Mouse (Mus musculus): ENCODE data around the gene Wbp2.

Gene Wbp2

DNA sequence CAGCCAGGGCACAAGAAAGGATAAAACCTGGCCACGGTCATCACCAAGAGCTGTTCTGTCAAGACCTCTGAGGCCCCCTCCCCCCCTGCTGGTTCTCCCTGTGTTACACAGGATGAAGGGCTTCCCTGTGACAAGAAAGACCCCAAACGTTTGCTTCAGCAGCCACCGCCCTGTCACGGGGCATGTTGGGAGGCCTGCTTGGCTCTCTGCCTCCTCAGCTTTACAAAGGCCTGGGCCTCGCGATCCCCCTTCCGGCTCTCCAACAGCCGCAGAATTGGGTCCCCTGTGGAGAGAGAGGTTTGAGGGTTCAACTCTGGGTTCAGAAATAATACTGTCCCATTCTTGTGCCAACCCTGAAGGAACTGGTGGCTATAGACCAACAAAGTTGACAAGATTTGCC lies 24.3 kb downstream of the Wbp2 start:
- DNase-seq (ENCODE audit: low read depth): no peak

DNA sequence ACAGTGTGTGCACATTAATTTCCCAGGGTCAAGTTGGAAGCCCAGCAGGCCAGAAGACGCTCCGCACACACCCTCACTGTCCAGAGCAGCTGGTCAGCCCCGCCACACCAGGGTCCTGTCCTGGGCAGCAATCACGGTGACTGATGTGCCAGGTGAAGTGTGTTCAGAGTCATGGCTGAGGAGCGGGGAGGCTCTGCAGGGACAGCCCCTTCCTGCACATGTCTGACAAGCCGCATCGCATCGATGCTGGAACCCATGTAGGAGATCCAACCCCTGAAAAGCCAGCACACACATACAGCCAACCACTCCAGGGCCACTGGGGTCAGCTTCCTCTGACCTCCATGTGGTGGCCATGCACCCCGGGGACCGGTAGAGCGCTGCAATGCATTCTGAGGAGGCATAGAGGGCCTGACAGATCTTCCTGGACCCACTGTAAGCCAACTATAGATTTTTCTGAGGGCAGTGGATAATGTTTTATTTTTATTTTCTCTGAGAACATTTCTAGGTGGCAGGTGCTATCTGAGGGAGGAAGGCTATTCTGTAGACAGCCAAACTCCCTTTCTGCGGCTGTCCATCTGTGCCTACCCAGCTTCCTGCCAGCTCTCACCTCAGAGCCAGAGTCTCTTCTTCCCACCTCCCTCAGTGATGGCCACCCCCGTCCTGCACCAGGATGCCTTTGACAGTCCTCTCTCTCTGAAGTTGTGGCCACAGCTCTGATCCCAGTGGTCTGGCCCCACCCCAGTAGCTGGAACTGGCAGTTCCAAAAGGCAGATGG lies 25.0 kb downstream of the Wbp2 start:
- no peak for DNase-seq (ENCODE audit: low read depth)

DNA sequence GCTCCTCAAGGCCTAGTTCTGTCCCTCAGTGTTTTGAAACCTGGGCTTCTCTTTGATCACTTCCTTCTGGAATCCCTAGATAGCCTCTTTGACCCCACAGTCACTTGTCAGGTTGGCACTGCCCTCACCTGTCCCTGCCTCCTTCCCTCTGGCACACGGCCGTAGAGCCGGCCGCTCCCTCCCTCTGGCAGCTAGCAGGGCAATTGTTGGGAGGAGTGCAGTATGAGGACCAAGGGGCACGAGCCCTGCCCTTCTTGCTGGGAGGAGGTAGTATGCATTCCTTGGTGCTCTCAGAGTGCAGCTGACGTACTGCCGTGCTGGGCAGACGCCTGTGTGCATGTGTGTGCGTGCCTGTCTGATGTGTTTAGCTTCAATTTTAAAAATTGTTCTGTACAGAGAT lies 26.2 kb downstream of the Wbp2 start:
- DNase-seq (ENCODE audit: low read depth): no peak

DNA sequence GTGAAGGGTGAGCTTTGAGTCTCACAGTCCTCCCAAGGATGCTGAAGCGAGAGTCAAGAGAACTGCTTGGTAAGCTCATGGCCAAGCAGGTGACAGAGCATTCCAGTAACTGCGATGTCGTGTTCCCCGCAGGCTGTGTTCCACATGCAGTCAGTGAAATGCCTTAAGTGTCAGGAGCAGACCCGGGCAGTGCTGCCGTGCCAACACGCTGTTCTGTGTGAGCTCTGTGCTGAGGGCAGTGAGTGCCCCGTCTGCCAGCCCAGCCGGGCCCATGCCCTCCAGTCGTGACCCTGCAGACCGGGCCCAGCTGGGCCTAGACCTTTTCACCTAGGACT lies 27.1 kb downstream of the Wbp2 start:
- DNase-seq (ENCODE audit: low read depth): no peak

DNA sequence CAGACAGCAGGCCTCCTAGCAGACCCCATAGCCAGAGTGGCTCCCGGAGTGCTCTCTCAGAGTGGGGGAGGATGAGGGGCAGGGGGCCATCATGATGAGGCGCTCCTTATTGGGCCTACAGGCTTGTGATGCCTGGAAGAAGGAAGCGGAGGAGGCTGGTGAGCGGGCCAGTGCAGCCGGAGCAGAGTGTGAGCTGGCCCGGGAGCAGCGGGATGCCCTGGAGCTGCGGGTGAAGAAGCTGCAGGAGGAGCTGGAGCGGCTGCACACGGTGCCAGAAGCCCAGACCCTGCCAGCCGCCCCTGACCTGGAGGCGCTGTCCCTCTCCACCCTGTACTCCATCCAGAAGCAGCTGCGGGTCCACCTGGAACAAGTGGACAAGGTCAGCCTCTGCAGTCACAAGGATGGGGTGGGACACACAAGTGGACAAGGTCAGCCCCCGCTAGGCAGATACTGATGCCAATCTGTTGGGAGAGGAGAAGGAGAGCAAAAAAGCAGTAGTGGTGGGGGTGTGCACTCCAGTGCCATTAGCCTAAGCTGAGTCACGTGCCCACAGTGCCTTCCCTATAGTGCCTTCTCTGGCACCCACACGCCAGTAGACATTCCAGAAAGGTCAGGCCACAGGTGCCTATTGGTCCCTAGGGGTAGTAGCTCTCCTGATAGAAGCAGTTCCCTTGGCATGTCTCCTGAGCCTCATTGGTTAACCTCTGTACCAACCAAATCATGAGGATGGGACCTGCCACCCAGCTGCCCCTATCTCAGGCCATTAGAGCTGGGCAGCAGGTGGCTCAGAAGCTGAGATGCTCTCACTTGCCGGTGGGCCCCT lies 27.7 kb downstream of the Wbp2 start:
- DNase-seq (ENCODE audit: low read depth): no peak

DNA sequence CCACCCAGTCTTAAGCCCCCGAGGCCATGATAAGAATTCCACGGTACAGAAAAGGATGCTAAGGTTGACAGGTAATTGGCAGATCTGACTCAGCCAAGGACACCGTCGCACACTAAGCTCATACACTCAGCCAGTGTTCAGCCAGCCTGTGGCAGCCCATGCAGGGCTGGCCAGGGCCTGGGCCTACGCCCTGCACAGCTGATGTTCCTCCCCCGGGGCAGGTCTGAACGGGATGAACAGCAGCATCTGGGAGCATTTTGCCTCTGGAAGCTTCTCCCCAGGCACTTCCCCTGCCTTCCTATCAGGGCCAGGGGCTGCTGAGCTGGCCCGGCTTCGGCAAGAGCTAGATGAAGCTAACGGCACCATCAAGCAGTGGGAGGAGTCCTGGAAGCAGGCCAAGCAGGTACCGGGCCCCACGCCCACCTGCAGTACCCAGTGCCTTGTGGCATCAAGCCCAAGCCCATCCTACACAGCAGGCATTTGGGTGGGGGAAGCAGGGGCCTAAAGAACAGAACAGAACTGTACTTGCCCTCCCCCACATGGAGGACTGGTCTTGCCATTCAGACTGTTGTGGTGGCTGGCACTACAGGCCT lies 28.7 kb downstream of the Wbp2 start:
- DNase-seq (ENCODE audit: low read depth): no peak

DNA sequence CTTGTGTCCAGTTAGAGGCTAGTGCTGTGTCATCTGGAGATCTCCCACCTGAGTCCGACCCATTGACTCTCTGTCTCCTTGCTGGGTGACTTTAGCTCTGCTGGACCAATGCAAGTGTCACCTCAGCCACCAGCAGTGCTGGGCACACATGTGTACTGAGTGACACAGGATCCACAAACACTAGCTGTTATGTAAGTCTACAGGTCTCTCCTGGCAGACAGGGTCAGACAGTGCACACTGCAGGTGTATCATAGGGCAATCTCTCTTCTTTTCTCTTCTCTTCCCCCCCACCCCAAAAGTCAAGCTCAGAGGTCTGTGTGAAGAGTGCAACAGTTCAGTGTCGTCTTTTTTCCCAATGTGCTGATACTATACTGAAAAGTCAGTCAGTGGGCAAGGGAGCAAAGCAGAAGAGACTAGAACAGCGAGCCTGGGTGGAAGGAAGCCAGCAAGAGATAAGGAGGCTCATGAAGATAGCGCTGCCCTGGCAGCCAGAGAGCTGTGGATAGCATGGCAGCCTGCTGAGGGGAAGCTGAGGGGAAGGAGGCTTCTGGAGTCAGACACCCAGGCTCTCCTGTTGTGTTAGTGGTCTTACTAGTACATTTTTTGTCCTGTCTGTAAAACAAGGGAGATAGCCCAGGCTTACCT lies 29.4 kb downstream of the Wbp2 start:
- DNase-seq (ENCODE audit: low read depth): no peak

DNA sequence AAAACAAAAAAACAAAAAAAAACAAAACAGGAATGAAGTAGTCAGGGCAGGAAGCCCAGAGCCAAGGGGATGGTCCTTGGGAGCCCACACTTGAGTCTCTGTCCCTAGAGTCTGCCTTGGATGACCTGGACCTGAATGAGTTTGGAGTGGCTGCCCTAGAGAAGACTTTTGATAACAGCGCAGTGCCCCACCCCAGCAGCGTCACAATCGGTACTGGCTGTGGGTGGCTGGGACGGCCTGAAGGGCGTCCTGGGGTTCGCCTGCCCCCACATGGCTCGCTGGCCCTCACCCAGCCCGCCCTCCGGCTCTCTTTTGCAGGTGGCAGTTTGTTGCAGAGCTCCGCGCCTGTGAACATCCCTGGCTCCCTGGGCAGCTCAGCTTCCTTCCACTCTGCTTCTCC lies 30.9 kb downstream of the Wbp2 start:
- DNase-seq (ENCODE audit: low read depth): no peak

DNA sequence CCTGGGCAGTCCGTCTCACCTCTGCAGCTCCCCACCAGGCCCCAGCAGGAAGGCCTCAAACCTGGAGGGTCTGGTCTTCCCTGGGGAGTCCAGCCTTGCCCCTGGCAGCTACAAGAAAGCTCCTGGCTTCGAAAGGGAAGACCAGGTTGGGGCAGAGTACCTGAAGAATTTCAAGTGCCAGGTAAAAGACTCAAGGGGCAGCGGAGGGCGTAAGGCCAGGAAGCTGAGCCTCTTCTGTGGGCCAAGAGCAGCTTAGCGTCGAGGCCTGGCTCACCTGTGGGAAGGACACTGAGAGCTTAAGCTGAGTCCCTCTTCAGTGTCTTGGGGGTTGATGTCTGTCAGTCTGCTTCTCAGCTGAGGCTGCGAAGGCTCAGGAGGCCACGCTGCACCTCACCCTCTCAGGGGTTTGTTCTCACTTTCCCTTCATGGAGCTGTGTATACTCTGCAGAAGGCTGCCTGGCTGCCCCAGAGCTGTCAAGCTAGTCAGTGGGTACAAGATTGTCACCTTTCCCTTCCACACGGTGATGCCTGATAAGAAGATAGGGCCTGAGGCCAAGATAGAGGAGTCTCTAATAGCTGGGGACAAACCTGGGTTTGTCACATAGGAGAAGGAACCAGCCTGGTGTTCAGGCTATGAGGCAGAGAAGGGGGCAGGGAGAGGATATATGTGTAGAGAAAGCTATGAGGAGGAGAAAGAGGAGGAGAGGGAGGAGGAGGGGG lies 33.1 kb downstream of the Wbp2 start:
- DNase-seq (ENCODE audit: low read depth): no peak

DNA sequence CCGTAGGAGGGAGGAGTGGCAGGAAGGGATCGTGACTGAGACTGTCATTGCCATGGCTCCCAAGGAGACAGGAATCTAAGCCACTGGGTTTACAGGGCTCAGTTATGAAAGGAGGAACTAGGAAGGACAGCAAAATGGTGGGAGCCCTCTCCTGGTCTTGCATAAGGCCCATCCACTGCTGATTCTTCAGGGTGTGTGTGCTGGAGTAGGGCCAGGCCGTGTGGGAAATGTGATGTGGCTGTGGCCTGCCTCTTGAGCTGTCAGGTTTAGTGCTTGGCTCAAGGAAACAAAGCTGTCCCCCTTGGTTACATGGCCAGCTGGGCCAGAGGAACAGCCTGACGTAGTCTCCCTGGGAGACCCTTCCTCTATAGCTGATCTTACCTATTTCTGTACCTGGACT lies 36.6 kb downstream of the Wbp2 start:
- no peak for DNase-seq (ENCODE audit: low read depth)

DNA sequence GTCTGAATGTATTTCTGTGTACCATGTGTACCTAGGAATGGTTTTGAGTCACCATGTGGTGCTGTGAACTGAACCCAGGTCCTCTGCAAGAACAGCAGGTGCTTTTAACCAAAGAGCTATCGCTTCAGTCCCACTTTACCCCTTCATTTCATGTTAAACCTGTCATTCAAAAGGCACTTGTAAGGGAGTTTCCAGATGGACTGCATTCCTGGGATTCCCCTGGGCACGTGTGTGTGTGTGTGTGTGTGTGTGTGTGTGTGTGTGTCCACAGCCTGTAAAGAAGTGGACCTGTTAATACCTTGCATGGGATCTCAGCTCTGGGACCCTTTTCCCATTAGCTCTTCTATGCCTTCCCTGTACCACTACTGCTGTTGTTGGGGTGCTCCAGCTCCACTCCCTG lies 37.2 kb downstream of the Wbp2 start:
- no peak for DNase-seq (ENCODE audit: low read depth)

DNA sequence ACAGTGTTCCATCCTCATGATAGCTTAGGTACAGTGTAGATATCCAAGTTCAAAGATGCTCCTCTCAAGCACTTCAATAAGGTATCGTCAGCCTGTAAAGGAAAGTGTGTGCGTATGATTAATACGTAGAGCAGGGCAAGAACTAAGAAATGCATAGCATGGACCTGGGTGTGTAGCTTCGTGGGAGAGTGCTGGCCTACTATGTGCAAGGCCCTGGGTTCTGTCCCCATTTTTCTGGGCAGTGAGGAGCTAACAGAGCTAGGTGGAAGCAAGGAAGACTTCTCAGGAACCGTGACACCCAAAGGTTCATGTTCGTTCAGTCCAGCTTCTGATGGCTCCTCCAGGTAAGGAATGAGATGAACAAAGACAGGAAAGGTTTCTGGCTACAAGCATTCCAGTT lies 41.6 kb downstream of the Wbp2 start:
- DNase-seq (ENCODE audit: low read depth): no peak

DNA sequence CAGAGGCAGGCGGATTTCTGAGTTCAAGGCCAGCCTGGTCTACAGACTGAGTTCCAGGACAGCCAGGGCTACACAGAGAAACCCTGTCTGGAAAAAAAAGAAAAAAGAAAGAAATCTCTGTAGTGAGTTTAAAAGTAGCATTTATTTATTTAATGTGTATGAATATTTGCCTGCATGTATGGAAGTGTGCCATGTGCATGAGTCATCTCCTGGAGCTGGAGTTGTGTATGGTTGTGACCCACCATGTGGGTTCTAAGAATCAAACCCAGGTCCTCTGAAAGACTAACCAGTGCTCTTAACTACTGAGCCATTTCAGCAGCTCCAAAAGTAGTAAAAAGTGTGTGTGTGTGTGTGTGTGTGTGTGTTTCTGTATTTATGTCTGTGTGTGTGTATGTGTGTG lies 43.5 kb downstream of the Wbp2 start:
- no peak for DNase-seq (ENCODE audit: low read depth)

DNA sequence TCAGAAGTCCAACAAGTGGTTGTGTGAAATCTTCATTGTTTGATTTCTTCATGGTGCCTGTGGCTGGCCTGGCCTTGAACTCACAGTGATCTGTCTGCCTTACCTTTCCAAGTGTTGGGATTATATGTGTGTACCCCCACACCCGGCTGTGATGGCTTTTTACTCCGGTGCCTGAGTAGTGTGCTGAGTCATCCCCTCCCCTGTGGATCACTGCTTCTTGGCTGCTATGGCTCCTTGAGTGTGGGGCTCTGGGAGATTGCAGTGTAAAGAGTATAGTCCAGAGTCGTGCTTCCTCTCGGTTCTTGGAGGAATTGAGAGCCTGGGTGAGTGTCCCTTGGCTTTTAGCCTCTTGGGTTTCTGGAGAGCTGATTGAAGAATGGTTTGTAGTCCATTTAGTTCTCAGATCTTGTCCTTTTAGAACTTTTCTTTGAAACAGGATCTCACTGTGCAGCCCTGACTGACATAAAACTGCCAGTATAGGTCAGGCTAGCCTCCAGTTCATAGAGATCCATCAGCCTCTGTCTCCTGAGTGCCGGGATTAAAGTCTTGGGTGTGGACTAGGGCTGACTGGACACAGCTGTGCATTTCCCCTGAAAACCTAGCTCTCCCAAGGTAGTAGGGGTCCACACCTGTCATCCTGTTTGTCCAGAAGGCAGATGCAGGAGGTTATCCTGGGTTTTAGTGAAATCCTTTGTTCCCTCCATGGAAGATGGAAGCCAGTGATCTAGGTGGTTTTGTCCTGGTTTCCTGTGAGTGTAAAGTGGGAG lies 44.2 kb downstream of the Wbp2 start:
- no peak for DNase-seq (ENCODE audit: low read depth)

DNA sequence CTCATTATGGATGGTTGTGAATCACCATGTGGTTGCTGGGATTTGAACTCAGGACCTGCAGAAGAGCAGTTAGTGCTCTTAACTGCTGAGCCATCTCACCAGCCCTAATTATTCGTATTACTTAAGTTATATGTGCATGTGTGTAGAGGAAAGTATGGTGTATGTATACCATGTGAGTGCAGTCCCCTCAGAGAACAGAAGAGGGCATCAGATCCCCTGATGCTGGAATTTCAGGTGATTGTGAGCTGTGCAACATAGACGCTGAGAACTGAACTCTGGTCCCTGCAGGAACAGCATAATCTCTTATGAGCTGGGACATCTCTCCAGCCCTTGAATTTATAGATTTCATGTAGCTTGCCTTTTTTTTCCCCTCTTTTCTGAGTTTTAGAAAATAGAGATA lies 45.0 kb downstream of the Wbp2 start:
- no peak for DNase-seq (ENCODE audit: low read depth)

DNA sequence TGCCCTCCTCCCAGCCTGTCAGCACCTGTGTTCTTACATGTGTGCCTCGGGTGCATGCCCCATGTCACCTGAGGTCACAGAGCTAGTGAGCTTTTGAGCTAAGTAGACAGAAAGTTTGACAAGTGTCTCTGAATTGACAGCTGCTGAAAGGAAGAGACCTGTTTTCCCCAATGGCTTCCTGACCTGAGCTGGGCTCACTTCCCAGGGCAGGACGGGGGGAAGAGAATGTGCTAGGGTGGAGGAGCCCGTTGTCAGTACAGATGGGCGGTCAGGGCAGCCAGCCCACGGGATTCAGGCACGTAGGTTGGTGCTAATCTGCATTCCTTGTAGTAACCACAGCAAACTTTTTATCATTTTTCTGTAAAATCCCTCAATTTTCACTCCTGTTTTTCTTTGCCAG lies 46.2 kb downstream of the Wbp2 start:
- DNase-seq (ENCODE audit: low read depth): no peak

DNA sequence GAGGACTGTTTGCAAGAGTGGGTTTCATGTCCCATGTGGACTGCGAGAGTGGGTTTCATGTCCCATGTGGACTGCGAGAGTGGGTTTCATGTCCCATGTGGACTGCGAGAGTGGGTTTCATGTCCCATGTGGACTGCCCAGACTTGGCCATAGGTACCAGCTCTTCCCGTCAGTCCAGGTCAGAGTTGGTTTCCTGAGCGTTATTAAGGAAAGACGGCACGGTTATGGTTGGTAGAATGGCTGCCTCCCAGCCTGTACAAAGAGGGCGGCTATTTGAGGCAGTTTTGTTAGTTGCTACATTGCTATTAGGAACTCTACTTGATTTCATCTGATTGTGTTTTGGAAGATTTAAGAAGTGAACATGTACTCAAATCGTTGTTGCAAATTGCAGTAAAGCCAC lies 49.0 kb downstream of the Wbp2 start:
- no peak for DNase-seq (ENCODE audit: low read depth)

DNA sequence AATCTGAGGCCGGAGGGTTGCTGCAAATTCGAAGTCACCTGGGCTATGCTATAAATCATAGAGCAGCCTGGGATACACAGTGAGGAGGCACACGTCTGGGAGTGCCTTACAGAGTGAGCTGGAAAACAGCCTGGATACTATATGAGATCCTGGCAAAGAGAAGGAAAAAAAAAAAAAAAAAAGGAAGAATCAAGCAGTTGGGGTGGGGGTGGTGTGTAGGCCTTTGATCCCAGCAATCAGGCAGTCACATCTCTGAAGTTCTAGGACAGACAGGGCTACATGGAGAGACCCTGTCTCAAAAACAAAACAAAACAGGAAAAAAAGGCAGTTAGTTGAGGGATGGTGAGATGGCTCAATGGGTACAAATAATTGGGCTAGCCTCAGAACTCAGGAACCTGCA lies 50.1 kb downstream of the Wbp2 start:
- DNase-seq (ENCODE audit: low read depth): no peak

DNA sequence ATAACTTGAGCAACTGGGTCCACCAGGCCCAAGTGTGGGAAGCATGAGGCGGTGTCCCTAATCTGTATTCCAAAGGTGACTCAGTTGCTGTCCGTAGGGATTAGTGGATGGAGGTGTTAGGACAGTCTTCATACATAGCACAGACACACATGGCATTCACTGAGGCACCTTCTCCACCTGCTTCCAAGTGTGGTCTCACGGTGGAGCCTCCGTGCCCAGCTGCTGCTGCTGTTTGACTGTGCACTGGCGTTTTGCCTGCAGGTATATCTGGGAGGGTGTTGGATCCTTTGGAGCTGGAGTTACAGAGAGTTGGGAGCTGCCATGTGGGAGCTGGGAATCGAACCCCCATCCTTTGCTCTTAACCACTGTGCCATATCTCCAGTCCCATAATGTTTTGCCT lies 52.2 kb downstream of the Wbp2 start:
- no peak for DNase-seq (ENCODE audit: low read depth)

DNA sequence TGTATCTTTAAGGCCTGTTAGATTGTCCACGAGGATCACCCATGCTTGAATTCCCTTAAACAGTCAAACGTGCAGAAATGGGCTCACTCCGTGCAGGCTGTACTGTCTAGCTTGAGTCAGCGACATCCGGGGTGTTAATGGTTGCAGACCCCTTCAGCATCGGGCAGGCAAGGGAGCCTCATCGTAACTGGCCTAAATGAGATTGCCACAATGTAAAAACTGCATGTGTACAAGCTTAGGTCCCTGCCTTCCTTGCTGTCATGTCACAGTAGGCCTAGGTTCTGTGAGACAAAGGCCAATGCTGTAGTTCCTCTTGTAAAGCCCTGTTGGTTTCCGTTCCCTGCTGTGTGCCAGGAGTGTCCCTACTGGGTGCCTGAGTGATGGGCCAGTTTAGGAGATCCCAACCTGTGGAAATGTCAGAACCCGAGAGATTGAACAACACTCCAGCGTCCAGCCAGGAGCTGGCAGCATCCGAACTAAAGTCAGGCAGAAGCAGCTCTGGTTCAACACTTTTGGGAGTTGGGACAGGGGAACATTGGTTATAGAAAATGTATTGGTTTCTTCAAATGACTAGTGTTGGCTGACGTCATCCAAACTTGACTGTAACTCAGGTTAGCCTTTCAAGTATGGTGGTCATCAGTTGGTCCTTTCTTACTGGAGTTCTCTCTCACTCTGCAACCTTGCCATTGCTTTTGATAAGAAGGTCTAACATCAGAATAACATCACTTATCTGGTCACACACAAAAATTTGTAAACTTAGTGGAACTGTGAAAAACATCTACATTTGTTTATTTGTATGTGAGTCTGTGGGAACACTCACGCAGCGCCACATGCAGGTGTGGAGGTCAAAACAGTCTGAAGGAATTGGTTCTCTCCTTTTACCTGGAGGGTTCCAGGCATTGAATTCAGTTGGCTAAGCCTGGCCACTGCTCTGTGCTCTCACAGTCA lies 55.6 kb downstream of the Wbp2 start:
- DNase-seq (ENCODE audit: low read depth): no peak

Data from naive thymus-derived CD4-positive, alpha-beta T cell, adult 2 months (primary cell).